Mouse (Mus musculus) lung, adult 2 months (tissue): Measurements from ENCODE around the gene Fam69a.

Experiments used
- CTCF ChIP-seq: fragments of 200-500 bp; IDR thresholded peaks from 2 replicates; pipeline ENCODE4 v1.5.1; 2011; ENCODE audit warnings: mild to moderate bottlenecking, low read length, control low read depth; ENCODE audit not compliant: insufficient read depth
- POLR2A ChIP-seq: fragments of 200-500 bp; IDR thresholded peaks from 2 replicates; pipeline ENCODE4 v1.6.1; 2011; ENCODE audit warnings: low read depth, mild to moderate bottlenecking, control low read depth, low read length, borderline replicate concordance; ENCODE audit errors: extremely low read depth

DNA sequence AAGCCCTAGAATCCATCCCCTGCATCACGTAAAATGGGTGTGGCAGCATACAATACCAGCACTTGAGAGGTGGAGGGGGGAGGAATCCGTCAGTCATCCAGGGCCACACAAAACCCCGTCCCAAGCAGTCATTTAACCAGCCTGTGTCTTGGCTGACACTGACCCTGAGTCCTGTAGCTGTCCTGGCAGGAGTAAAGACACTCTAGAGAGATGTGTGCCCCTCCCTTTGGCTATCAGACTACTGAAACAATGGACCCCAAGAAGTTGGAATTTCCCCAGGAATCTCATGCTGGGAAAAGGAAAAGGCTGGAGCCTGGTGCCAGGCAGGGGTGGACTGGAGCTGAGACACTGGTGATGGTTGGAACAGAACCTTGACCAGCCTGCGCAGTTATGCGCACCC is 15.8 kb upstream of the Fam69a start:
- TF ChIP-seq CTCF, result no peak
- TF ChIP-seq POLR2A, result no peak
